Mouse (Mus musculus) kidney, postnatal 36 days (tissue): ENCODE results near the gene Abcf1.
A peak's percentile ranks its signal among the peaks of the same experiment; 100 is the strongest.

Experiments used
- DNase-seq, 2 experiments: peaks; one replicate each; pipeline ENCODE4 v3.0.0; 2021 to 2022; ENCODE audit warnings: mixed read lengths in 2 of 2

Abcf1 gene

DNA sequence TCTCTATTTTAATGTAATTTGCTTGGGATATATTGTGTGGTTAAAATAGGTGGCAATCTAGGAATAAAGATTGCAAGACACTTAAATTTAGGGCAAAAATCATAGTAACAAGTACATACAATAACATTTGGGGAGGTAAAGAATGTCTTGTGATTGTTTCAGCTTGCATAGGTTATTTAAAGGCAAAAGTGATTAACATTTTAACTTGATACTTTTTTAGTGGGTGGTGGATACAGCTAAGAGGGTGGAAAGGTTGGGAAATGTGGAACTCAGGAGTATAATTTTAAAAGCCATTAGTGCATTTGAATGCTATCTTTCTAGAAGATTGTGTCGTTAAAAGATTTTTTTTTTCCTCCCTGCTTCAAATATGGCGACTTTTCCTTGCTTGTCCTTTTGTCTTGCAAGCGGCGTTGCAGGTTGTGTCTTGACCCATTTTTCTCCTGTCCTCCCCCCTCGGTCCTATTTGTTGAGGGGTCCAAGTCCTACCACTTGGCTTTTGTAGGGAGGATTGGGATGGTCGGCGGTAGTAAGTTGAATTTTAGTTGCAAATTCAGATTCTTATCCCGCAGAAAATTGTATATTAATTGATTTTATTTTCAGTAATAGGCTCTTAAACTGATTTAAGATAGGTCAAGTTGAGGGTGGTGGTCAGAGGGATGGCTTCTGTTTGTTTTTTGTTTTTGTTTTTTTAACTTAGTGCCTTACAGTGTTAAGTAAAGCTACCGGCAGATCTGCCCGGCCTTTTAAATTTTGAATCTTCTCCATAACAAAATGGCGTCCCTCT lies 51.1 kb downstream of the Abcf1 start:
- DNase-seq: peak; percentile 49 to 58

GRCm38 (mm10) chr17:35917463-35918251 lies 51.9 kb downstream of the Abcf1 start:
- DNase-seq: peak; percentile 34 to 45

DNA sequence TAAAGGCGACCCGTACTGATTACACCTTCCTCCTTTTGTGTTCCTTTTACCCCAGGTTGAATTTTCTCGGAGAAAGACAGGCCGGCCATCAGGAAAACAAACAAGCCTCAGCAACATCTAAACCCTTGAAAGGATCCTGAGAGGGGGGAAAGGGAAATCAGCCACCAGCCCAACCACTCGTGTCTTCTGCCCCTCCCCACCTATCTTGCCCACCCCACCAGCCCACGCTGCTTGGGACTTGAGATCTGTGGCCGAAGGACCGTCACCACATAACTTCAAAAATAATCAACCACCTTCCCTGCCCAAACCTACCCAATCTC lies 52.5 kb downstream of the Abcf1 start:
- peak; percentile 20 to 50 for DNase-seq

DNA sequence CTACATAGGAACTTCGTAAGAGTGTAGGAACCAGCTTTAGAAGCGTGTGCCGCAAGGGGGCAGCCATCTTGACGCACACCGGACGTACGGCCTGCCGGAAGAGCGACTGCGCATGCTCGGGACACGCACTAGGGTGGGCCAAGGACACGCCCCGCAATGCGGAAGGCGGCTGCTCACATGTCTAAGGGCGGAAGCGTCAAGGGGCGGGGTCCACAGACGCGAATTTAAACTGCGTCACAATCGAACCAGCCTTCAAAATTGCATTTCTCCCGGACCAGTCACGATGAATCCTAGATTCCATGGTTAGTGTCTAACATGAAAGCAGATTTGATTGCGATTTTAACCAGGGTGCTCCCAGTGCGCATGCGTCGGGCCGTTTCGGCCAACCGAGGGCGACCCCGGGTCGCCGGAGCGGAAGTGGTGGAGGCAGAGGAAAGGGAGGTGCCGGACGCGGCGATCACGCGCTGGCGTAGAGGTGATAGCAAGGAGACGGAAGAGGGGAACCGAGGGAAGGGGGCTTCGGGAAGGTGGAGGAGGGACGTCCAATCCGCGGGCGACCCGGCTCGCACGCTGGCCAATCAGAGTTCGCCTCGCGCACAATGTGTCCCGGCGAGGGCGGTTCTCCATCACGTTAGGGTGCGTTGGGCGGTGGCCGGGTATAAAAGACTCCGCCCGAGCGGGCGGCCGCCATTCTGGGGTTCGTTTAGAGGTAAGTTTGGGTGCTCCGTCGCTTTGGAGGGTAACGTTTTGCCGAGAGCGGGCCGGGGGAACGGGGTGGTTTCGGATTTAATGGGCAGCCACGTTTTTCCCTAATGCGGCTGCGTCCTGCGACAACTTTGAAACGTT lies 53.0 kb downstream of the Abcf1 start, which contains the start of the genes Mrps18b and Ppp1r10:
Gene Mrps18b (minus strand): TSS at position 93 of the 846 bp plus-strand sequence.
Gene Ppp1r10 (plus strand): TSS at position 138 of the 846 bp plus-strand sequence.
- peak; percentile 98 to 99 for DNase-seq

GRCm38 (mm10) chr17:35915538-35916296 lies 53.8 kb downstream of the Abcf1 start:
- DNase-seq: peak; percentile 57

- no peak for DNase-seq
Observed at GRCm38 (mm10) chr17:35914975-35915374, 54.6 kb downstream of the Abcf1 start.

GRCm38 (mm10) chr17:35909919-35910369 lies 59.6 kb downstream of the Abcf1 start, which contains the start of gene Atat1:
Gene Atat1 (minus strand): TSS chr17:35910075.
- peak; percentile 98 to 100 for DNase-seq

DNA sequence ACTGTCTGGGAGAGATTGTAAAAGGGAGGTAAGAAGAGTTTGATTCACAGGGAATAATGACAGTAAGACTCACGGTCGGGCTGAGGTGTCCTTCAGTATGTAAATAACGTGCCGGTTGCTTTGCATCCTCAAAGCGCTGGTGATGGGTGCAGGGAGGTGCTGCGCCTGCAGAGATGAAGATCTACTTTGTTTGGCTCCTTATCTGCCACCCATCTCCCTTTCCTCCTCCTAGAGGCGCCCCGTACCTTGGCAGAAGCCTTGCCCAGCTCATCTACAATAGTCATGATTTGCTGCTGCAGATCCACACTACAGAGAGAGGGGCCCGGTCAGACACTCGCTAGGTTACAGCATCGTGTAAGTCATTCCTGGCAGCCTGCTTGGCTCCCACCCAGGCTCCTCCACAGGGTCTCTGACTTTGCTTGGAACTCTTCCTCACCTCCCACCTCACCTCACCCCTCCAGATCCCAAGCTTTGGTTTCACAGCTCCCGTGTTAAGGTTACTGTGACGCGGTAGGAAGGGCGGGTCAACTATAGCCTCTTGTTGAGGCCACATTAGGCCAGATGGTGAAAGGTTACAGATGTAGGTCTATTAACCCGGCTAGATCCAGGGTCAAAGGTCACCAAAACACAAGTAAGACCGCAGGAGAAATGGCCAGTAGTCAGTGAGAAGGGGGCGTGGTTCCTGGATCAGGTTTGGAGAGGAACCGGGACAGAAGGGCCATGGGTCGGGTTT lies 60.2 kb downstream of the Abcf1 start:
- DNase-seq: no peak

GRCm38 (mm10) chr17:35907609-35908008 lies 62.0 kb downstream of the Abcf1 start:
- DNase-seq: no peak
